Mouse (Mus musculus) hindbrain, embryonic 15.5 days (tissue): ENCODE measurements around the gene Fzd4. TPM values are rescaled to one million over a fixed set of nuclear protein-coding genes. Genes with fewer than 3 reads are reported as not detected.

Experiments used
- ATAC-seq: fragments of 200-750 bp; cut with Nextera tagmentation; 2 replicates; pipeline ENCODE4 v1.8.0; 2017; ENCODE audit warnings: low read depth, moderate number of reproducible peaks, moderate TSS enrichment; ENCODE audit not compliant: low FRiP score
- H3K27ac ChIP-seq: fragments of 300-500 bp; sonication (generic); replicated peaks from 2 replicates; pipeline ENCODE4 v1.5.1; 2015; ENCODE audit warnings: mild to moderate bottlenecking, inconsistent platforms
- H3K27me3 ChIP-seq: fragments of 300-500 bp; sonication (generic); 2 replicates; pipeline ENCODE4 v1.6.1; 2015; ENCODE audit warnings: control low read depth, inconsistent platforms
- H3K36me3 ChIP-seq: fragments of 300-500 bp; sonication (generic); 2 replicates; pipeline ENCODE4 v1.6.1; 2015; ENCODE audit warnings: control low read depth, inconsistent platforms
- H3K4me1 ChIP-seq: fragments of 300-500 bp; sonication (generic); replicated peaks from 2 replicates; pipeline ENCODE4 v1.6.1; 2015; ENCODE audit warnings: control low read depth, inconsistent platforms
- H3K4me2 ChIP-seq: fragments of 300-500 bp; sonication (generic); 2 replicates; pipeline ENCODE4 v1.6.1; 2015; ENCODE audit warnings: moderate library complexity, mild to moderate bottlenecking, inconsistent platforms
- H3K4me3 ChIP-seq: fragments of 300-500 bp; sonication (generic); 2 replicates; pipeline ENCODE4 v1.5.1; 2015; ENCODE audit warnings: mild to moderate bottlenecking, inconsistent platforms
- H3K9ac ChIP-seq: fragments of 300-500 bp; sonication (generic); 2 replicates; pipeline ENCODE4 v1.6.1; 2015; ENCODE audit warnings: inconsistent platforms
- H3K9me3 ChIP-seq: fragments of 300-500 bp; sonication (generic); 2 replicates; pipeline ENCODE4 v1.6.1; 2016; ENCODE audit warnings: control low read depth, inconsistent platforms
- WGBS: fragments of 180-500 bp; shearing (Covaris S2); methylation state at CpG from one replicate; pipeline ENCODE4 v1.1.7; 2015; 5-methylcytosine and 5-hydroxymethylcytosine counted together
- polyA plus RNA-seq: library from polyadenylated mRNA; unstranded; fragments of >200 nt; fragmentation: Nextera tagmentation; extraction: Ambion mirVana; gene quantifications from 2 replicates; pipeline ENCODE4 v1.2.1, GENCODE M21; 2015

Fzd4 gene
- 2.0 and 2.4 TPM in 2 replicates for polyA plus RNA-seq

DNA sequence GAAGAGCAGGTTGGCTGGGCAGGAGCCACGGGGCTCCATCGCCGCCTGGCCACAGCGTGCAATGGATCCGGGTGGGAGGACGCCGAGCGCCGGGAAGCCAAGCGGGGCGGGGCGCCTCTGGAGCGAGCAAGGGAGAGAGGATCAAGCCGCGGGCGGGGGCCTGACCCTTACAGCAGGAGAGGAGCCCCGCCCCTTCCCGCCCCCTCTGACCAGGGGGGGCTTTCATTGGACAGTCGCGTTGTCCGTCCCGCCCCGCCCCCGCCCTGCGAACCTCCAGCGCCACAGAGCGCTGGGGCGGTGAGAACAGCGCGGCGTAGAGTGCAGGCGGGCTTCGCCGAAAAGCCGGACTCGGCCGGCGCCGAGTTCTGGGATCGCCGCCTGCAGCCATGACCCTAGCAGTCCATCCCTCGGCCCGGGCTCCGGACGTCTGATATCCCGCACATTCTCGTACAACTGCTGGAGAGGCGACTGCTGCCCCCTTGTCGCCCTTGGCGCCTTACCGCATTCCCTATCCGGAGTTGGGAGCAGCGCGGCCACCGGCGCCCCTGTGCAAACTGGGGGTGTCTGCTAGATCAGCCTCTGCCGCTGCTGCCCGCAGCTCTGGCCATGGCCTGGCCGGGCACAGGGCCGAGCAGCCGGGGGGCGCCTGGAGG, at the start of gene Fzd4, which contains the start of gene Tmem135:
Fzd4 (plus strand) TSS at position 275 of the 653 bp plus-strand sequence.
Tmem135 (minus strand) TSS at position 142 of the 653 bp plus-strand sequence.
- peak; percentile 96 for ATAC-seq
- no peaks in the 10 kb centered on the region for H3K9me3 ChIP-seq
- peaks cover 16% of the 10 kb centered on the region for H3K4me1 ChIP-seq
- peak within 1 kb of the TSS; percentile 72 for H3K4me3 ChIP-seq
- peak within 1 kb of the TSS; percentile 81 for H3K27ac ChIP-seq
- H3K9ac ChIP-seq, result peak within 1 kb of the TSS; percentile 73
- 0 out of 2 replicates have a peak, but pooled peaks cover 3% of the 10 kb centered on the region for H3K27me3 ChIP-seq
- H3K4me2 ChIP-seq, result peak within 1 kb of the TSS; percentile 99
- no peaks in the 10 kb centered on the region for H3K36me3 ChIP-seq
- 0% methylated on average over 62 of the region's 62 CpGs for WGBS

DNA sequence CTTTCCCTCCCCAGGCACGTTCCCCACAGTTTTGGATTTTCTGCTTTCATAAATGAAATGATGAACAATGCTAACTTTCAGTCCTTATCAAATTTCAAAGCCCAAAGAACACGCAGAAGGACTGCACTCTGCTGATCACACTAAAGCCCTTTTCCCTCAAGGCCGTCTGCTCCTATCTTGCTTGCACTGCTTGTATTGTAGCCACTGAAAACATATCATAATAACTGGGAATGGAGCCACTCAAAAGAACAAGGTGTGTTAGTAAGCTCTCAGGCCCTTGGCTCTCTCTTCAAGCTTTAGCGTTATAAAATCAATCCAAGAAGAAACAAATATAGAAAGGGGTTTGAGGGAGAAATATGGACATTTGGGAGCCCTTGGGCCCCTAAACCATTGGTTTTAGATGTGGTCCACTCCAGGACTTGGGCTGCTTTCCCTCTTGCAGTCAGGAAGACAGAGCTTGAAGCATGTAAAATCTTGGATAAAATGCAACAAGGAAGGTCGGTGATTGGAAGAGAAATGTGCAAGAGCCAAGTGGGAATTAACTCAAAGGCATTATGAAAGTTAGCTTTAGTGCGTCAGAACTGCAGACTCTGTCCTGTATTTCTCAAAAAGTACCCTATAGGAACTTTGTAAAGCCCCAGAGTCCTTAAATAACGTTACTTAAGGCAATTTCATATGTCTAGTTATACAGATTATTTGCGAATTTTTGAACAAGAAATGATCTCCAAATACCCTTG, 48.5 kb upstream of the Fzd4 start:
- ATAC-seq, result no peak
- 79% methylated on average over 8 of the region's 8 CpGs for WGBS
- Histone ChIP-seq H3K4me3 (no peak overlapping the region), H3K27ac (no peak overlapping the region), H3K9ac (no peak overlapping the region), H3K4me2 (no peak overlapping the region), H3K36me3 (no peaks in the 10 kb centered on the region), H3K9me3 (no peaks in the 10 kb centered on the region), H3K4me1 (no peaks in the 10 kb centered on the region), H3K27me3 (no peaks in the 10 kb centered on the region)

DNA sequence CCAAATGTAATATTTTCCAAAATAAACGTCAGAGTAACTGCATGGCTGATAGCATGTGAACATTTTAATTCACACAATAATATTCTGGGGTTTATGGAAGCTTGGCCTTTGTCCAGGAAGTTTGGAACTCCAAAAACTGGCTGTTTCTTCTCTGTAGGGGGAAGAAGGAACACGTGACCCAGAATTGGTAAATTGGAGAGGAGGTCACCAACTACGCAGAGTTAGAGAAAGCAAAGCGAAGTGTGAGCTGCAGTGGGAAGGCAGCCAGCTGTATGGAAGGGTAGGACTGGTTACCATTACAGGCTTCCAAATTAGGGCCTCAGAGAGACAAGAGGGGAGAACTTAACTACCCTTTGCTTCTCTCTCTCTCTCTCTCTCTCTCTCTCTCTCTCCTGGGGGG, 47.8 kb upstream of the Fzd4 start:
- WGBS, result 76% methylated on average over 4 of the region's 4 CpGs
- Histone ChIP-seq H3K27ac (no peak overlapping the region), H3K4me1 (no peaks in the 10 kb centered on the region), H3K4me3 (no peak overlapping the region), H3K9me3 (no peaks in the 10 kb centered on the region), H3K27me3 (no peaks in the 10 kb centered on the region), H3K36me3 (no peaks in the 10 kb centered on the region), H3K9ac (no peak overlapping the region), H3K4me2 (no peak overlapping the region)
- no peak for ATAC-seq

DNA sequence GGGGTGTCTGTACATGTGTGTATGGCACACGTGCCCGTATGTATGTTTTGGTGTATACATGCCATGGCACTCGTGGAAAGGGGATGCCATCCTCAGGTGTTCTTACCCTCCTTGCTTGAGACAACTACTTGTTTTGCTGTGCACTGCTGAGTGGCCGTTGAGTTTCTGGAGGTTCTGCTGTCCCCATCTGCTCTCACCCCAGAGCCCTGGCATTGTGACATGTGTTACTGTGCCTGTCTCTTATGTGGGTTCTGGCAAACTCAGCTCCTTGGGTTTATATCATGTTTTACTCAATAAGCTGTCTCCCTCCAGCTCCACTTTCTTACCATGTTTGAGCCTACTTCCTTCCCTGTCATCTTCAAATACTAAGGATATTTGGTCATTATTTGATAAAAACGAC, 40.2 kb upstream of the Fzd4 start:
- no peak overlapping the region for H3K4me2 ChIP-seq
- no peak overlapping the region for H3K4me3 ChIP-seq
- H3K4me1 ChIP-seq, result 0 out of 2 replicates have a peak, but pooled peaks cover 4% of the 10 kb centered on the region
- WGBS, result 91% methylated on average over 5 of the region's 5 CpGs
- no peak overlapping the region for H3K9ac ChIP-seq
- no peaks in the 10 kb centered on the region for H3K36me3 ChIP-seq
- H3K9me3 ChIP-seq, result no peaks in the 10 kb centered on the region
- no peak overlapping the region for H3K27ac ChIP-seq
- ATAC-seq, result no peak
- no peaks in the 10 kb centered on the region for H3K27me3 ChIP-seq

DNA sequence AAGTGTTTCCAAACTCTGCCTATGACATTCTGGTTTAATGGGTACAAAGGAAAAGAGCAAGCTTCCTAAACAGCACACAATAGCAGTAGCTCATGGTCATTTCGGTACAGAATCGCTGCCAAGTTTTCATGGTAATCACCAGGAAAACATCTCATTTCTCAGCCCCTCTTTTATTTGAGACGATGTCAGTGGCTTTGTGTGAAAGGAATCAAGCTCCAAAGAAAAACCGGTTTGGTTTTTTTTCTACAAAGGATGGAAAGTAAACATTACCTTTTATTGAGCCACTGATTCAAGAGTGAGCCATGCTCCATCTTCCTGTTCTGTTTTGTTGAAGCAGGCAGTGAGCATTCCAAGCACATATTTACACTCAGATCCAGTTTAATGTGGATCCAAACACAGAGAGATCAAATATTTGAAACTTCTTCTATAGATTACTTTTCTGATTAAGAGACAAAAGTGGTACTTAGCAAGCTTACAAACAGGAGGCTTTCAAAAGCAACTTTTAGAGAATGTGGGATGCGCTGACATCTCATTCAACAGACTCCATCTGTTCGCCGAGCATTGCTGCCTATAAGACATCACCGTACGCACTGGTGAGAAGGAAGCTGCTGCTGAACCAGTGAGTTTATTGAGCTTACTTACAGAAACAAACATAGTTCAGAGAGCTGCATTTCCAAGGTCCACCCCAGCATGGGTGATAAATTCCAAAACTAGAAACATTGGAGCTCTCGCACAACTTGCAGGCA, 38.8 kb upstream of the Fzd4 start:
- 0 out of 2 replicates have a peak, but pooled peaks cover 4% of the 10 kb centered on the region for H3K4me1 ChIP-seq
- WGBS, result 44% methylated on average over 10 of the region's 10 CpGs
- H3K36me3 ChIP-seq, result no peaks in the 10 kb centered on the region
- H3K27me3 ChIP-seq, result no peaks in the 10 kb centered on the region
- H3K9me3 ChIP-seq, result no peaks in the 10 kb centered on the region
- ATAC-seq, result no peak
- no peak overlapping the region; the same call in 1 of the 2 replicates for H3K4me2 ChIP-seq
- H3K9ac ChIP-seq, result no peak overlapping the region
- no peak overlapping the region for H3K27ac ChIP-seq
- H3K4me3 ChIP-seq, result no peak overlapping the region

DNA sequence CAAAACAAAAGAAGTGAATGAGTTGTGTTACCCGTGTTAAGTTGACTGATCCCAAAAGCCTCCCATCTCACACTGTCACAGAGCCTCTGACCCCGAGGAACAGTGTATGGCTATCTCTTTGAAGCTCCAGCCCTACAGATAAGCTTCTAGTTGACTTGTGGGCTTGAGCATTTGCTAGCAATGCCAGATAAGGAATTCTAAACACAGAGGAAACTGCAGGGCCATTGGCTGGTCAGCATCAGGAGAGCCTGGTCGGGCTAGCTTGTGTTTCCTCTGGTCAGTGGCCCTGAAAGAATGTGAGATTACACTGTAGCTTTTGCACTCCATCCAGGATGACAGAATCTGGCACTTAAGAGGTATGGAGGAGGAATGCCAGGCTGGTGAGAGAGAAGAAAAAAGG, 36.5 kb upstream of the Fzd4 start:
- H3K4me1 ChIP-seq, result 0 out of 2 replicates have a peak, but pooled peaks cover 4% of the 10 kb centered on the region
- H3K9me3 ChIP-seq, result no peaks in the 10 kb centered on the region
- no peaks in the 10 kb centered on the region for H3K27me3 ChIP-seq
- no peak overlapping the region for H3K4me2 ChIP-seq
- ATAC-seq, result no peak
- H3K27ac ChIP-seq, result no peak overlapping the region
- no peak overlapping the region for H3K4me3 ChIP-seq
- 41% methylated on average over 3 of the region's 3 CpGs for WGBS
- no peak overlapping the region for H3K9ac ChIP-seq
- H3K36me3 ChIP-seq, result no peaks in the 10 kb centered on the region

DNA sequence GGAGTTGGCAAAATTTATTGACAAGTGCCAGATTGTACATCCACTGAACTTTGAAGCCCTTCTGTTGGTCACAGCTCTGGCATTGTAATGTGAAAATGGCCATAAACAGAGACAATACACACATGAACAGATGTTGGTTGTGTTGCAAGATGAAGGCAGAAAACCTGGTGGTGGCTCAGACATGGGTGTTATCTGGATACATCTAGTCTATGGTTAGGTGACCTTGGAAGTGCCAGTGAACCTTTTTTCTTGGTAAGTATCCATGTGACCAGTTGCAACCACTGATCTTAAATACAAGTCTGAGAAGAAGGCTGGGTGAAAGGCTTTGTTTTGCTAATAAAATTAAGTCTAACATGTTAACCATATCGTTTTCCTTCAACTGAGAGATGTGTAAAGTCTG, 34.1 kb upstream of the Fzd4 start:
- Histone ChIP-seq H3K9me3 (no peaks in the 10 kb centered on the region), H3K4me1 (0 out of 2 replicates have a peak, but pooled peaks cover under 1% of the 10 kb centered on the region), H3K36me3 (no peaks in the 10 kb centered on the region), H3K4me3 (no peak overlapping the region), H3K4me2 (no peak overlapping the region), H3K27ac (no peak overlapping the region), H3K27me3 (no peaks in the 10 kb centered on the region), H3K9ac (no peak overlapping the region)
- ATAC-seq, result no peak
- 86% methylated on average over 1 of the region's 1 CpGs for WGBS

DNA sequence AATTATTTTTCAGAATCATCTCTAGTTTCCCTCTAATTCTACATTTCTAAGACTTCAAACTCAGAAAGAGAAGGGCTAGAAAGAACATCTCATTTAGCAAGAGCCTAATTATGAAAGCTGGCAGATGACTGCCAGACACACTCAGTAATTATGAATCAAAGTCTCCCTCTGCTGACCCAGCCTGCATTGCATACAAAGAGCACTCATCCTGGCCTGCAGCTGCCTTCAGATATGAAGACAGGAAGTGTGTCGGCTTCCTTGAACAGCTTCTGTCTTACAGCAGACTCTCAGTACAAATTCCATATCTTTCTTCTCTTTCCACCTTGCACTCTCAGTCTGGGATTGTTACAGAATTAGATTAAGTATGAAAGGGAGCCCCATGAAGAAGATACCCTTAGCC, 33.2 kb upstream of the Fzd4 start:
- H3K4me3 ChIP-seq, result no peak overlapping the region

DNA sequence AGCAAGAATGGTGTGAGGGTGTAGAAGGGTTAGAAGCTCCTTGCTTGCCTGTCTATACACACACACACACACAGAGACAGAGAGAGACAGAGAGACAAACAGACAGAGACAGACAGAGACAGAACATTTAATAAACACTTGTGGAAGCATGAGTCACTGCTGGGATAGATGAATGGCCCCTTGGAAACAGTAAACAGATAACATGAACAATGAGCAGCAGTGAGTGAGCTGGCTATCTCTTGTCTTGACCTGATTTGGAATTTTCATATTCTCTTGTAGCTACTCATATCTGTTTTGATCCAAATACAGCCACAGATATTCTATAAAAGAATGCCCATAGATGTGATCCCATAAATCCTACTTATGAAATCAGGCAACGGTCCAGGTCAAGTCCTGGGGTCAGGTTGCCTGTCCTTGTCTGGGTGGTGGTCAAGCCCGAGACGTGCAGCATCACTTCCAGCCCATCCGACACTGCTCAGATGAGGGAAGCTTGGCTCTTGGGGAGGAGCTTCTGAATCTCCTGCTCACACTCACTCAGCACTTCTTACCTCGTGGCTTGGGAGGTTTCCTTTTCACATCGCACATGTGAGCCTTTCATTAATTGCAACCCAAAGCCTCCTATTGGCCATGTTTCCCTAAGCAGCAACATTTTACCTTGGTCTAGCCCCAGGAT, 32.4 kb upstream of the Fzd4 start:
- Histone ChIP-seq H3K4me3 (no peak overlapping the region), H3K4me2 (no peak overlapping the region), H3K27ac (no peak overlapping the region), H3K36me3 (no peaks in the 10 kb centered on the region), H3K9ac (no peak overlapping the region), H3K9me3 (no peaks in the 10 kb centered on the region), H3K27me3 (no peaks in the 10 kb centered on the region), H3K4me1 (no peaks in the 10 kb centered on the region)
- WGBS, result 84% methylated on average over 6 of the region's 6 CpGs
- no peak for ATAC-seq

More for the DNA sequence above, 33.2 kb upstream of the Fzd4 start:
- Histone ChIP-seq H3K27ac (no peak overlapping the region), H3K27me3 (no peaks in the 10 kb centered on the region), H3K9me3 (no peaks in the 10 kb centered on the region), H3K9ac (no peak overlapping the region), H3K4me2 (no peak overlapping the region), H3K4me1 (no peaks in the 10 kb centered on the region), H3K36me3 (no peaks in the 10 kb centered on the region)
- WGBS, result 50% methylated on average over 1 of the region's 1 CpGs
- no peak for ATAC-seq

DNA sequence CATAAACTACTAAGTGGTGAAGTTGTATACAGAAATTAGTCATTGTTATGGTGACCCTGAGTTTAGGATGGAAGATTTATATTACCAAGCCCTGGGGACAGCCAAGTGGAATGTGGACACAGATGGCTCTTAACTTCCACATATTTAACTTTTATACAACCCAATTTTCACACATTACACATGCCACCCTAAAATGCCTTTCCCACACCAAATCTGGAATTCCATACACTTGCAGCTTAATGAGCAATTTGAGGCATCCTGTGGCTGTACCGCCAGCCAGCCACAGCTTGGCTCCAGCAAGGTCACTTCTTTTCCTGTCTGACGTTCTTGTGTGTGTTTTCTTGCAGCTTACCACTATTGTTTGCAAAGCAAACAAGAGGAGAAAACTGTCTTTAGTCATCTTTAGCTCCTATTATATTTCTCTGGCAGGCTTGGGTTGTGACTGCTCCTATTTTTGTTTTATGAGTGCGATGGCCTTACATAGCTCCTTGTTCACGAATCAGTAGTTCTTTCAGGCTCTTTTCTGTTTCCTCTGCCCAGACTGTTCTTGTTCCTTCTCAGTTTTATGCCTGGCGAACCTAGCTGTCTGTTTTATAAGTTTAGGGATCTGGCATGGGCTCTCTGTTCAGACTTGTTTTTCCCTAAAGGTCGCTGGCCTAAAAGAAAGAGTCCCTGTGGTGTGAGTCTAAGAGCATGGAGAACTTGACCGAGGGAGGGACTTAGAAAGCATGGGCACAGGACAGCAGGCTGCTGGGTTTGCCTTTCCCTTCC, 23.0 kb upstream of the Fzd4 start:
- ATAC-seq, result no peak
- no peaks in the 10 kb centered on the region for H3K36me3 ChIP-seq
- 49% methylated on average over 7 of the region's 7 CpGs for WGBS

DNA sequence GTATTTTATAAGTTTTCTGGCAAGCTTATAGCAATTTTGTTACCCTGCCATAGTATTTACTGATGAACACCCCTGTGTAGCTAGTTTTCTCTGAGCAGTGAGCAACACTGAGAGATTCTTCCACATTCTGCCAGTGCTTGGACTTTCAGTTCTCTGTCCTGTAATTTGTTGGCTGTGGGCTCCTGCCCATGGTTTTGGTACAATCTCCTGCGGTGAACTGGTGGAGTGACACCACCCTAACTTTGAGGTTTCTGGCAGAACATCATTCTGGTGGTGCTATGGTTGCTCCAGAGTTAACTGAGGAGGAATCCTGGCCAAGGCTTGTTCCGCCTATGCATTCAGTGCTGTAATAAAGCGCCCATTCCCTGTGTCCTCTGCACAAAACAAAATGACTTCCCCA, 21.3 kb upstream of the Fzd4 start:
- no peaks in the 10 kb centered on the region for H3K27me3 ChIP-seq
- ATAC-seq, result no peak
- H3K9me3 ChIP-seq, result no peaks in the 10 kb centered on the region
- no peaks in the 10 kb centered on the region for H3K4me1 ChIP-seq
- H3K4me2 ChIP-seq, result no peak overlapping the region
- H3K9ac ChIP-seq, result no peak overlapping the region
- no peak overlapping the region for H3K27ac ChIP-seq
- H3K4me3 ChIP-seq, result no peak overlapping the region
- H3K36me3 ChIP-seq, result no peaks in the 10 kb centered on the region
- 94% methylated on average over 3 of the region's 3 CpGs for WGBS

More for the DNA sequence above, 23.0 kb upstream of the Fzd4 start:
- Histone ChIP-seq H3K9ac (no peak overlapping the region), H3K9me3 (no peaks in the 10 kb centered on the region), H3K27ac (no peak overlapping the region), H3K4me2 (no peak overlapping the region), H3K27me3 (no peaks in the 10 kb centered on the region), H3K4me1 (no peaks in the 10 kb centered on the region), H3K4me3 (no peak overlapping the region)
